Mouse (Mus musculus): ENCODE measurements around the gene Car12.

- TF ChIP-seq RAD21 (IDR thresholded peaks at IDR 0.05; ENCODE audit: low read depth, low read length), result no peak
- no peak for TF ChIP-seq CHD2 (IDR thresholded peaks at IDR 0.05; ENCODE audit: low read length)
- no peak for TF ChIP-seq POLR2A (IDR thresholded peaks at IDR 0.05; ENCODE audit: low read depth, low read length)
- TF ChIP-seq TCF12 (IDR thresholded peaks at IDR 0.05; ENCODE audit: low read depth, low read length), result no peak
- no peak for TF ChIP-seq ZKSCAN1 (IDR thresholded peaks at IDR 0.05; ENCODE audit: borderline replicate concordance, low read depth, low read length)
- no peak for TF ChIP-seq MAX (IDR thresholded peaks at IDR 0.05; ENCODE audit: low read length)
- TF ChIP-seq ZC3H11A (IDR thresholded peaks at IDR 0.05; ENCODE audit: low read depth, low read length), result no peak
- no peak; the same call in 1 of the 2 replicates for TF ChIP-seq MXI1 (IDR thresholded peaks at IDR 0.05; ENCODE audit: low read depth, low read length)
Observed at GRCm38 (mm10) chr9:66715361-66715760, 1.9 kb downstream of the Car12 start.
